Mouse (Mus musculus) hematopoietic stem cell, adult 5-6 weeks (primary cell): ENCODE measurements around the gene Pcdh17. TPM values are rescaled to one million over a fixed set of nuclear protein-coding genes. Genes with fewer than 3 reads are reported as not detected.
A peak's percentile ranks its signal among the peaks of the same experiment; 100 is the strongest.

Experiments used
- ATAC-seq, 2 experiments: fragments of 125-278 bp in 1 of 2; replicated peaks in 1 of 2; 2 replicates each; pipeline ENCODE4 v1.8.0; 2016 to 2017; ENCODE audit warnings: inconsistent platforms in 2 of 2, mild to moderate bottlenecking in 2 of 2, moderate number of reproducible peaks in 2 of 2, low read depth in 1 of 2, moderate TSS enrichment in 1 of 2; ENCODE audit not compliant: low FRiP score in 2 of 2, poor library complexity in 2 of 2, severe bottlenecking in 2 of 2, insufficient read depth in 1 of 2, low TSS enrichment in 1 of 2
- total RNA-seq: library from RNA; stranded (forward); fragments of 172-1452, 232-1000 nt; gene quantifications from 2 replicates; pipeline ENCODE4 v1.2.3, GENCODE M21; 2017

The Pcdh17 gene
- 0.15 TPM in 1 of 2 replicates, not detected in the other for total RNA-seq

DNA sequence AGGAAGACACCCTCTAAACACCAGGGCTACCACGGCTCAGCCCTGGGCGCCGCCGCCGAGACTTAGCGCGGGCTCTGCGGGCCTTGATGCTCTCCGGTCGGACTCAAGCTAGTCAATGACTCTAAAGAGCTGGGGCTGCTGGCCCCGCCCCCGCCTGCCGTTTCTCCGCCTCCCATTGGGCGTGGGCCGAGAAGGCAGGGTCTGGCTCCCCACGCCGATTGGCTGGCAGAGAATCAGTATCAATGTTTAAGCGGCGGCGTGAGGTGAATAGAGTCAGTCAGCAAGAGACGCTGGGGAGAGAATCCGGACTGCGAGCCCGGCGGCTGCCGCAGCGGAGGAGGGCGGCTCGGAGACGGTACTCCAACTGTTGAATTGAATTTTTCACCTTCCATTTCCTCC, at the start of gene Pcdh17:
Gene Pcdh17, plus strand, starts transcription at position 276 of the 399 bp plus-strand sequence.
- peak; percentile 77 to 84 for ATAC-seq

DNA sequence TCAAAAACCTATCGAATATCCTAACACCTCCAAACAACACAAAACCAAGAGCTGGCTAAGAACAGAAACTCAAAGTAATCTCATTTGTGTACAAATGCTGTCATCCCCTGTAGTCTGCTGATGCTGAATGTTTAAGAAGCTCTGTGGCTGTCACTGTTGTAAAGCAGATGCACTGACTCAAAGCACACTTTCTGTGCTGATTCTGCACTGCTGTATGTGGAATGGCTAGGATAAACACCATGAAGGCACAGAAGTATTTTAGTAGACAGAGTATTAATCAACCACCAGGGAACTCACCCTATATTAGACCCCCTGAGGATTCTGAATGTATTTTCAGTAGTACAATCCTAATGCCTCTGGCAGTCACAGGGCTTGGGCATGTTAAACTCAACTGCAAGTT, 46.2 kb upstream of the Pcdh17 start:
- ATAC-seq, result no peak

DNA sequence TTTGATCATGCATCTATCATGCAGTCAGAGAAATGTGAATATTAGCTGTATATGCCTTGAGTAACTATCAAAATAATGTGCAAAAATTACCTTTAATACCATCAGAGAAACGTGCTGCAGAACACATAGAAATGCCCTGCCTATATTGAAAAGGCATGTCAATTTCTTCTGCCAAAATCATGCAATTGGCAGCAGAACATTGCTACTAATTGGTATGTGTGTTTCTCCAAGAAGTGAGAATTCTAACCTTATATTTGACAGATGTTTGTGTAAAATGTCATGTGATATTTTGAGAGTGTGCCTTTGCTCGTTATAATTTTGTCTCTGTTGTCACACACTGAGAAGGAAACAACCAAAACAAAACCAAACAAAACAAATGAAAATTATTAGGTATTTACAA, 18.6 kb upstream of the Pcdh17 start:
- no peak for ATAC-seq

DNA sequence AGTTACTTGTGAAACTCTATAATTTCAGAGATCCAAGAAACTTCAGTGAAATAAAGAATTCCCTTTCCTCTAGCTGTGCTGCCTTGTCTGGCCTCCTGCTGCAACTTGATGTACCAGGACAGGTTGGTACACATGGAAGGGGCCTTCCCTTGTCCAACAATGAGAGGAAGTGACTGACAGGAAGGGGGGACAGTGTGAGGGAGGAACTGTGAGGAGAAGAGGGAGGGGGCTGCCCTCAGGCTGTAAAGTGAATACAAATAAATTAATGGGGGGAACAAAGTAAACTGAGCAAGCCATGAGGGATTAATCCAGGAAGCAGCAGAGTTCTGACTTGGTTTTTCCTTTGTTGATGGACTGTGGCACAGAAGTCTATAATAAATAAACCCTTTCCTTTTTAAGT, 16.7 kb upstream of the Pcdh17 start:
- no peak for ATAC-seq

DNA sequence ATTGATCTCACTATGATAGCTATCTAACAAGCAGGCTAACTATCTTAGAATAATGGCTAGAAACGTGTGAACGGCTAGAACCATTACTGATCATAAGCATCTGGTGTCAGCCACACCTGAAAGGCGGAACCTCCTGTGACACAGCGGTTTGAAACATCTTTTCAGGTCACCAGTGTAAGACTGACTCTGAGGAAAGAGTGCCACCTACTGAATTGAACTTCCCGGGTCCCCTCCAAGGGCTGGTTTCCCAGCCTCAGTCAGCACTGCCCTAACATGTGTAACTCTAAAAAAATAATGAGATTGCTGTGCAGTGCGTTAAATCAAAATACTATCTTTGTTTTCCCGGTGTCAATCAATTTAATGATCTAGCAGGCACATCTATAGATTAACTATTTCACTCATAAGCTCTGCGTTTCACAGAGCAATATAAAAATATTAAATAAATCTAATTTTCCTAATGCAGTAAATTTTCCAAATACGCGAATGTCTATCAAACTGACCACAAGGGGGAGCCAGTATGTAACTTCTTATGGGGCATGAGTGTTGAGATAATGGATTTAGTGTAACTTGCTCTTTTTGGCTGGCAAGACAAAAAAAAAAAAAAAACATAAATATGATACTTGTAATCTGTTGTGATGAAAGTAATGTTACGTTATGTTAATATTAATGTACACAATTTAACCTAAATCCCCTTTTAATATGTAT, 5.1 kb upstream of the Pcdh17 start:
- no peak for ATAC-seq

DNA sequence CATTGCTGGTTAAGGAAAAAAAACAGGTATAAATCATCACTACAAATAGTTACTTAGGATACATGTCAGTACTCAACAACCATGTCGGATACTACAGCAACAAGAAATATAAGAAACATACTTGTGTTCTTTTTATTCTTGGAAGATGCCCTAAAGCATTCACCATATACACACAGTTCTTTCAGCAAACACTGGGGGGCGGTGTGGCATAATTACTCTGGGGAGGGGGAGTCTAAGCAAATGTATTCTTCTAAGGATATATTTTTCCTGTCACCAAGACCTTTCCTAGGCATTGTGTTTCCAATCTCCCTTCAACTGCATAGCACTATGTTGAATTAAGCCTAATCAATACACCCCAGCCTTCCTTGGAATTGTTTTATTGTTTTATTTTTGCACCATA, 2.5 kb upstream of the Pcdh17 start:
- no peak for ATAC-seq

DNA sequence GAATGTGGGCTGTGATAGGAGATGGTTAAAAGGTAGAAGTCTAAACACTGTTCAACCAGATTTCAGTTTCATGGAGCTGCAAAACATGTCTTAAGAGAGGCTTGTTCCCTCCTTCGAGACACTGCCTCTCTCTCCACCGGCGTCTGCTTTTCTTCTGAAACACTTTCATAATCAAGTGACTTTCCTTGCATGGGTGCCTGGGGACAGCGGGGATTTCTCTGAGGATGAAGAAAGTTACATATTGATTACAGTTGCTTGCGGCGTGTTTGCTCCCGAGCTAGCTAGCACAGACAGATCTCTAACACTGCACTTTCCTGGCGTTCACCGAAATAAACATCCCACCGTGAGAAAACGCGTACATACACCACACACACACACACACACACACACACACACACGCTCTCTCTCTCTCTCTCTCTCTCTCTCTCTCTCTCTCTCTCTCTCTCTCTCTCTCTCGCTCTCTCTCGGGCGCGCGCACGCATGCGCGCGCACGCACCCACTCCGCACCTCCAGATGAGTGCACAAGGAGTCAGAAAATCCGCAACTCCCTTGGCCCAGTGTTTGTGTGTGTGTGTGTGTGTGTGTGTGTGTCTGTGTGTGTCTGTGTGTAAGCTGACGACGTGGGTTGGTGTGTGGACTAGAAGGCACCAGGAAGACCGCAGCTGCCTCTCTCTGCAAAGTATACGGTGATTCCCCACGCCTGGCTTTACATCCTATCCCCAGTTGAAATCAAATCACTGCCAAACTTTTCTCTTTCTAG, 655 bp upstream of the Pcdh17 start:
- no peak; a peak in 1 of 4 replicates for ATAC-seq

DNA sequence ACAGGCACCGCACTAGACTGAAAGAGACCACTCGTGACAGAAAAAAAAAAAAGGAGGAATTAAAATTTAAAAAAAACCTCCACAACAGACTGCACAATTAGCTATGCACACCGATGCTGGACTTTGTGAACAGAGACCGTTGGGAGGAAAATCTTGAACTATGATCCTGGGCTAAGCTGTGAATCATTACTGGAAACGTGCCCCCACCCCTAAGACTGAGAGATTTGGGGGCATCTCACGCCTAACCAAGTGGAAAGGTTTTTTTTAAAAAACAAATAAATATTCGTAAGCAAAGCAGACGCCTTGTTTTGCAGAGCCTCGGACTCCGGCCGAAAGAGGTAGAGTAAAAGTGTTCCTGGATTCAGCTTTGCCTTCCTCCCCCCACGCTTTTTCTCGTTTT, 398 bp downstream of the Pcdh17 start:
- ATAC-seq, result no peak

DNA sequence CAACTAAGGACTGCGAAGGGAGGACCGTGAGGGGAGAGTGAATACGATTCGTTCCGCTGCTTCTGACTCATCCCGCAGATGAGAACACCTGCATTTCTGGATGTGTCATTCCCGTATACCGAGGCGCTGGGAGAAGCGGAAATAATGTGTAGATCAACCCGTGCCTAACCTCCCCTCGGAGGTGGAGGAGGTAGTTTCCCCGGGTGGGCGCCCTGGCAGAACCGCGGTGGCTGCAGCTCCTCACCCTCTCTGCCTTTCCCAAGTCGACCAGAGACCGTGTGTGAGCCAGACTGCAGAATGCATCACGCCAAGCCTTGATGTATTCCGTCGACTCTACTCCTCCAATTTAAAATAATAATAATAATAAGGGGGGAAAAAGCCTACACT, 906 bp downstream of the Pcdh17 start:
- ATAC-seq, result no peak

DNA sequence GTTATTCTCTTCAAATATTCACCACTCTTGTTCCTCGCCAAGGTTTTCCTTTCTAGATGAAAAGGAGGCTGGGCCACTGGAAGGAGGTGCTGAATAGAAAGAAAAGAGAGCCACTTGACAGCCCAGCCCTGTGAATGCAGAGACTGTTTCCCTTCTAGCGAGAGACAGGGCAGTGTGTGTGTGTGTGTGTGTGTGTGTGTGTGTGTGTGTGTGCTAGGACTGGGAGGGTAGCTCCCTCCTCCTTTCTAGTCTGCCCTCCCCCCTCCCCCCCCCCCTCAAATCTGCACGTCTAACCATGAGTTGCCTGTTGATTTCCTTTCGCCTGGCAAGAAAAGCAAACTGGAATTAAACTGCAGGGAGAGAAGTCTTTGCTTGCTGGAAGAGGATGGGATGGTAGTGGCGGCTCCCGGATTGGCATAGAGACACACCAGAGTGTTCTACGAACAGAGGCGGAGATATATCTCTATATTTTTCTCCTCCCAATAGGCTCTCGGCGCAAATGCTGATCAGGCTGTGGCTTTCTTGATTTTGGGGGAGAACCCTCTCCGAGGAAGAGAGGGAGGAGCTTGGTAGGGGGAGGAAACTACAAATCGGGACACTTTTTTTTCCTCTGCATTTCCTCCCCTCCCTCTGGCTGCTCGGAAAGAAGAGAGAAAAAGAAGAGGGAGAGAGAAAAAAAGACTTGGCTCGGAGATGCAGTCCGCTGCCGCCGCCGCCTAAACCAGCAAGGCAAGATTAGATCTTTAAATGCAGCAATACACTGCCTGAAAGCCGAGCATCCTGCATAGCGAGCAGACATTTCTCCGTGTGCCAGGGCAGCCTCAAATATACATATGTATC, 1.5 kb downstream of the Pcdh17 start:
- ATAC-seq, result no peak

DNA sequence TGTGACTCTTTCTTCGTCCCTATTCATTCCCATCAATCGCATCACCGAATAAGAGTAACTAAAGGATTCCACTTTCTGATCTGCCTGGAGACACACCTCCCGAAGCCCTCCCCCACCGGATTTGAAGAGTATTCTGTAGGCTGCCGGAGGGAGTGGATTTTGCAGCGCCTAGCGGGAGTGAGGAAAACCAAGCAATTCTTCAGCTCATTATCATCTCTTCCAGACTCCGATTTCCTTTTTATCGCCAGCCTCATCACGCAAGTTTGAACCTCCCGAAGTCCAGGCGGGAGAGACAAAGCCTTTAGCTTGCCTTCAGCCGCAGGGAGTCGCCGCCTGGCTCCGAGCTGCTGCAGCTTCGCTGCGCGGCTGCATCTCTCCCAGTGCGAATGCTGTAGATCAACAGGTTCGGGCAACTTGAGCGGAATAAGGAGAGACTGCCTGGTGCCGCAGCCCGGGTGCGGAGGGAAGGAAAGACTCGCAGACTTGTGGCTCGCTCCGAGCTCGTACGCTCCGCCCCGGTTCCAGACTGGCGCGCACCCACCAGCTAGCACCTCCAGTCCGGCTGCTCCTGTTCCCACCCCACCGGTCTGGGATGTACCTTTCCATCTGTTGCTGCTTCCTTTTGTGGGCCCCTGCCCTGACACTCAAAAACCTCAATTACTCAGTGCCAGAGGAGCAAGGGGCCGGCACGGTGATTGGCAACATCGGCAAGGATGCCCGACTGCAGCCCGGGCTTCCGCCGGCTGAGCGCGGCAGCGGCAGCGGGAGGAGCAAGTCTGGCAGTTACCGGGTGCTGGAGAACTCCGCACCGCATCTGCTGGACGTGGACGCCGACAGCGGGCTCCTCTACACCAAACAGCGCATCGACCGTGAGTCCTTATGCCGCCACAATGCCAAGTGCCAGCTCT, 2.4 kb downstream of the Pcdh17 start:
- no peak for ATAC-seq

DNA sequence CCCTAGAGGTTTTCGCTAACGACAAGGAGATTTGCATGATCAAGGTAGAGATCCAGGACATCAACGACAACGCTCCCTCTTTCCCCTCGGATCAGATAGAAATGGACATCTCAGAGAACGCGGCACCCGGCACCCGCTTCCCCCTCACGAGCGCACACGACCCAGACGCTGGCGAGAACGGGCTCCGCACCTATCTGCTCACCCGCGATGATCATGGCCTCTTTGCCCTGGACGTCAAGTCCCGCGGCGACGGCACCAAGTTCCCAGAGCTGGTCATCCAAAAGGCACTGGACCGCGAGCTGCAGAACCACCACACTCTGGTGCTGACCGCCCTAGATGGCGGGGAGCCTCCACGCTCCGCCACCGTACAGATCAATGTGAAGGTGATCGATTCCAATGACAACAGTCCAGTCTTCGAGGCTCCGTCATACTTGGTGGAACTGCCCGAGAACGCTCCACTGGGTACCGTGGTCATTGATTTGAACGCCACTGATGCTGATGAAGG, 3.1 kb downstream of the Pcdh17 start:
- ATAC-seq, result no peak

DNA sequence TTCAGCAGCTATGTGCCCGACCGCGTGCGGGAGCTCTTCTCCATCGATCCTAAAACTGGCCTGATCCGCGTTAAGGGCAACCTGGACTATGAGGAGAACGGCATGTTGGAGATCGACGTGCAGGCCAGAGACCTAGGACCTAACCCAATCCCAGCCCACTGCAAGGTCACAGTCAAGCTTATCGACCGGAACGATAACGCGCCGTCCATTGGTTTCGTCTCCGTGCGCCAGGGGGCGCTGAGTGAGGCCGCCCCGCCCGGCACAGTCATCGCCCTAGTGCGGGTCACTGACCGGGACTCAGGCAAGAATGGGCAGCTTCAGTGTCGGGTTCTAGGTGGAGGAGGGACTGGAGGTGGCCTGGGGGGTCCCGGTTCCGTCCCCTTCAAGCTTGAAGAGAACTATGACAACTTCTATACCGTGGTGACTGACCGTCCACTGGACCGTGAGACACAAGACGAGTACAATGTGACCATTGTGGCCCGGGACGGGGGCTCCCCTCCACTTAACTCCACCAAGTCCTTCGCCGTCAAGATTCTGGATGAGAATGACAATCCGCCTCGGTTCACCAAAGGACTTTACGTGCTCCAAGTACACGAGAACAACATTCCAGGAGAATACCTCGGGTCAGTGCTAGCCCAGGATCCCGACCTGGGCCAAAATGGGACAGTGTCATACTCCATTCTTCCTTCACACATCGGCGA, 3.7 kb downstream of the Pcdh17 start:
- ATAC-seq, result peak; percentile 14 to 26; a peak in 2 of 4 replicates

DNA sequence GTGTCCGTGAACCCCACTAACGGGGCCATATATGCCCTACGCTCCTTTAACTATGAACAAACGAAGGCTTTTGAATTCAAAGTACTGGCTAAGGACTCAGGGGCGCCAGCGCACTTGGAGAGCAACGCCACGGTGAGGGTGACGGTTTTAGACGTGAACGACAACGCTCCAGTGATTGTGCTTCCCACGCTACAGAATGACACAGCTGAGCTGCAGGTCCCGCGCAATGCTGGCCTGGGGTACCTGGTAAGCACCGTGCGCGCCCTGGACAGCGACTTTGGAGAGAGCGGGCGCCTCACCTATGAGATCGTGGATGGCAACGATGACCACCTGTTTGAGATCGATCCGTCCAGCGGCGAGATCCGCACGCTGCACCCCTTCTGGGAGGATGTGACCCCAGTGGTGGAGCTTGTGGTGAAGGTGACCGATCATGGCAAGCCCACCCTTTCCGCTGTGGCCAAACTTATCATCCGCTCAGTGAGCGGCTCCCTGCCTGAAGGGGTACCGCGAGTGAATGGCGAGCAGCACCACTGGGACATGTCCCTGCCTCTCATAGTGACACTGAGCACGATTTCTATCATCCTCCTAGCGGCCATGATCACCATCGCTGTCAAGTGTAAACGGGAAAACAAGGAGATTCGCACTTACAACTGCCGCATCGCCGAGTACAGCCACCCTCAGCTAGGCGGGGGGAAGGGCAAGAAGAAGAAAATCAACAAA, 4.5 kb downstream of the Pcdh17 start:
- ATAC-seq, result no peak

DNA sequence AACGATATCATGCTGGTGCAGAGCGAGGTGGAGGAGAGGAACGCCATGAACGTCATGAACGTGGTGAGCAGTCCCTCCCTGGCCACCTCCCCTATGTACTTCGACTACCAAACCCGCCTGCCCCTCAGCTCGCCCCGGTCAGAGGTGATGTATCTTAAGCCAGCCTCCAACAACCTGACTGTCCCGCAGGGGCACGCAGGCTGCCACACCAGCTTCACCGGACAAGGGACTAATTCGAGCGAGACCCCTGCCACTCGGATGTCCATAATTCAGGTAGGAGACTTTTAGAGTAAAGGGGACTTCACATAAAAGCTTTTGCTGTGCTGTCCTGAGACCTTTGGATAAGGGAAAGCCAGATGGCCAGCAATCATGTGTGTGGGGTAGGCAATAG, 5.0 kb downstream of the Pcdh17 start:
- no peak for ATAC-seq
